Mouse (Mus musculus) layer of hippocampus, adult 9-10 months (tissue): ENCODE measurements around the gene Ubxn1.
"Not testable (repeated sequence)": the region's sequence is repeated elsewhere in the genome, so short reads cannot be mapped to it uniquely, and the experiment has no call there.

Experiments
- DNase-seq: peaks from one replicate; pipeline ENCODE4 v3.0.0; 2022; ENCODE audit warnings: low spot score

The Ubxn1 gene

GRCm38 (mm10) chr19:8857689-8858088, 13.6 kb upstream of the Ubxn1 start:
- DNase-seq, result no peak

- no peak for DNase-seq
These were observed 12.3 kb upstream of the Ubxn1 start for GRCm38 (mm10) chr19:8859018-8859417.

GRCm38 (mm10) chr19:8864265-8864664, 7.0 kb upstream of the Ubxn1 start:
- DNase-seq, result no peak

- not testable (repeated sequence) for DNase-seq
These were observed 915 bp upstream of the Ubxn1 start for GRCm38 (mm10) chr19:8870381-8870780.

GRCm38 (mm10) chr19:8870838-8871237, 458 bp upstream of the Ubxn1 start:
- no peak for DNase-seq

GRCm38 (mm10) chr19:8872266-8872840, 1.1 kb downstream of the Ubxn1 start:
- DNase-seq, result no peak

- DNase-seq, result no peak
These were observed 3.7 kb downstream of the Ubxn1 start for GRCm38 (mm10) chr19:8875031-8875430.

- peak; percentile 83 for DNase-seq
These were observed 9.2 kb downstream of the Ubxn1 start, which contains the start of gene Uqcc3 for GRCm38 (mm10) chr19:8880311-8881033. Uqcc3 (minus strand) TSS chr19:8880923.

- DNase-seq, result no peak
These were observed 9.7 kb downstream of the Ubxn1 start for GRCm38 (mm10) chr19:8881034-8881392.

- DNase-seq, result no peak
These were observed 12.3 kb downstream of the Ubxn1 start, which contains the start of the genes Lbhd1 and Gm49403 for GRCm38 (mm10) chr19:8883616-8884015. Lbhd1 (plus strand) TSS chr19:8883732. Gm49403 (plus strand) TSS chr19:8883930.

GRCm38 (mm10) chr19:8886916-8887584, 15.8 kb downstream of the Ubxn1 start:
- no peak for DNase-seq

GRCm38 (mm10) chr19:8887585-8888463, 16.5 kb downstream of the Ubxn1 start:
- no peak for DNase-seq

- DNase-seq, result peak; percentile 87
These were observed 17.5 kb downstream of the Ubxn1 start, which contains the start of the genes 1810009A15Rik and Gm49416 for GRCm38 (mm10) chr19:8888511-8889385. 1810009A15Rik (plus strand) TSS chr19:8888853. Gm49416 (plus strand) TSS chr19:8888926.

GRCm38 (mm10) chr19:8892829-8893766, 21.8 kb downstream of the Ubxn1 start, which contains the start of gene Ints5:
Ints5 (plus strand) TSS chr19:8893005.
- peak; percentile 55 for DNase-seq

GRCm38 (mm10) chr19:8895397-8895960, 24.2 kb downstream of the Ubxn1 start:
- DNase-seq, result no peak

- not testable (repeated sequence) for DNase-seq
These were observed 24.9 kb downstream of the Ubxn1 start for GRCm38 (mm10) chr19:8896231-8896630.

GRCm38 (mm10) chr19:8897211-8897864, 26.0 kb downstream of the Ubxn1 start:
- DNase-seq, result not testable (repeated sequence)

- DNase-seq, result peak; percentile 88
These were observed 26.7 kb downstream of the Ubxn1 start, which contains the start of gene Ganab for GRCm38 (mm10) chr19:8897865-8898495. Ganab (plus strand) TSS chr19:8898071.
